Mouse (Mus musculus) lung, embryonic 15.5 days (tissue): ENCODE measurements around the gene Tenm4. TPM values are rescaled to one million over a fixed set of nuclear protein-coding genes. Genes with fewer than 3 reads are reported as not detected.

Experiments used
- ATAC-seq: fragments of 200-750 bp; cut with Nextera tagmentation; 2 replicates; pipeline ENCODE4 v1.8.0; 2017; ENCODE audit warnings: moderate number of reproducible peaks, borderline replicate concordance; ENCODE audit not compliant: low FRiP score, low TSS enrichment; ENCODE audit errors: extremely low read depth
- H3K27ac ChIP-seq: fragments of 300-500 bp; sonication (generic); 2 replicates; pipeline ENCODE4 v1.5.1; 2015; ENCODE audit warnings: moderate library complexity, mild to moderate bottlenecking, inconsistent platforms
- H3K27me3 ChIP-seq: fragments of 300-500 bp; sonication (generic); 2 replicates; pipeline ENCODE4 v1.6.1; 2015; ENCODE audit warnings: inconsistent platforms
- H3K36me3 ChIP-seq: fragments of 300-500 bp; sonication (generic); 2 replicates; pipeline ENCODE4 v1.6.1; 2015; ENCODE audit warnings: inconsistent platforms
- H3K4me1 ChIP-seq: fragments of 300-500 bp; sonication (generic); 2 replicates; pipeline ENCODE4 v1.6.1; 2015; ENCODE audit warnings: inconsistent platforms
- H3K4me2 ChIP-seq: fragments of 300-500 bp; sonication (generic); 2 replicates; pipeline ENCODE4 v1.6.1; 2015; ENCODE audit warnings: inconsistent platforms, mild to moderate bottlenecking, moderate library complexity
- H3K4me3 ChIP-seq: fragments of 300-500 bp; sonication (generic); 2 replicates; pipeline ENCODE4 v1.5.1; 2015; ENCODE audit warnings: mild to moderate bottlenecking, inconsistent platforms
- H3K9ac ChIP-seq: fragments of 300-500 bp; sonication (generic); 2 replicates; pipeline ENCODE4 v1.6.1; 2015; ENCODE audit warnings: inconsistent platforms
- H3K9me3 ChIP-seq: fragments of 300-500 bp; sonication (generic); 2 replicates; pipeline ENCODE4 v1.6.1; 2016; ENCODE audit warnings: inconsistent platforms
- WGBS: fragments of 180-500 bp; shearing (Covaris S2); methylation state at CpG from one replicate; pipeline ENCODE4 v1.1.7; 2015; 5-methylcytosine and 5-hydroxymethylcytosine counted together
- polyA plus RNA-seq: library from polyadenylated mRNA; unstranded; fragments of >200 nt; fragmentation: Nextera tagmentation; extraction: Ambion mirVana; gene quantifications from 2 replicates; pipeline ENCODE4 v1.2.1, GENCODE M21; 2015

Gene Tenm4
- polyA plus RNA-seq, 1 experiment from 2014 or later = 22.1 TPM

GRCm38 (mm10) chr7:96305382-96305935 lies 134.4 kb downstream of the Tenm4 start:
- Histone ChIP-seq H3K27me3 (no peaks in the 10 kb centered on the region), H3K36me3 (no peaks in the 10 kb centered on the region), H3K4me3 (no peak overlapping the region), H3K4me1 (peaks cover 6% of the 10 kb centered on the region; the same call in 1 of the 2 replicates), H3K4me2 (no peak overlapping the region), H3K9me3 (no peaks in the 10 kb centered on the region), H3K27ac (no peak overlapping the region), H3K9ac (no peak overlapping the region)
- 29% methylated on average over 5 of the region's 5 CpGs for WGBS
- no peak for ATAC-seq

- Histone ChIP-seq H3K4me3 (no peak overlapping the region), H3K4me1 (no peaks in the 10 kb centered on the region), H3K36me3 (no peaks in the 10 kb centered on the region), H3K9me3 (no peaks in the 10 kb centered on the region), H3K9ac (no peak overlapping the region), H3K27ac (no peak overlapping the region), H3K4me2 (no peak overlapping the region), H3K27me3 (no peaks in the 10 kb centered on the region)
- no peak for ATAC-seq
- 43% methylated on average over 6 of the region's 6 CpGs for WGBS
Measured at GRCm38 (mm10) chr7:96308106-96308505, 137.1 kb downstream of the Tenm4 start.

GRCm38 (mm10) chr7:96329343-96329742 lies 158.3 kb downstream of the Tenm4 start:
- H3K4me1 ChIP-seq = no peaks in the 10 kb centered on the region
- no peak overlapping the region for H3K4me2 ChIP-seq
- no peak for ATAC-seq
- no peaks in the 10 kb centered on the region for H3K9me3 ChIP-seq
- 78% methylated on average over 4 of the region's 4 CpGs for WGBS
- H3K9ac ChIP-seq = no peak overlapping the region
- no peak overlapping the region for H3K4me3 ChIP-seq
- no peak overlapping the region for H3K27ac ChIP-seq
- H3K27me3 ChIP-seq = no peaks in the 10 kb centered on the region
- H3K36me3 ChIP-seq = no peaks in the 10 kb centered on the region

GRCm38 (mm10) chr7:96331186-96331585 lies 160.1 kb downstream of the Tenm4 start:
- 33% methylated on average over 1 of the region's 1 CpGs for WGBS
- Histone ChIP-seq H3K4me1 (no peaks in the 10 kb centered on the region), H3K27ac (no peak overlapping the region), H3K36me3 (no peaks in the 10 kb centered on the region), H3K9me3 (no peaks in the 10 kb centered on the region), H3K9ac (no peak overlapping the region), H3K27me3 (no peaks in the 10 kb centered on the region), H3K4me2 (no peak overlapping the region), H3K4me3 (no peak overlapping the region)
- no peak for ATAC-seq

GRCm38 (mm10) chr7:96334361-96334760 lies 163.3 kb downstream of the Tenm4 start:
- Histone ChIP-seq H3K27me3 (no peaks in the 10 kb centered on the region), H3K4me1 (no peaks in the 10 kb centered on the region), H3K4me3 (no peak overlapping the region), H3K27ac (no peak overlapping the region), H3K36me3 (no peaks in the 10 kb centered on the region), H3K4me2 (no peak overlapping the region), H3K9ac (no peak overlapping the region), H3K9me3 (no peaks in the 10 kb centered on the region)
- WGBS = 31% methylated on average over 2 of the region's 2 CpGs
- no peak for ATAC-seq

- H3K4me2 ChIP-seq = no peak overlapping the region
- ATAC-seq = no peak
- no peaks in the 10 kb centered on the region for H3K4me1 ChIP-seq
- no peak overlapping the region for H3K4me3 ChIP-seq
- H3K27me3 ChIP-seq = no peaks in the 10 kb centered on the region
- no peaks in the 10 kb centered on the region for H3K36me3 ChIP-seq
- no peak overlapping the region for H3K27ac ChIP-seq
- no peak overlapping the region for H3K9ac ChIP-seq
- H3K9me3 ChIP-seq = no peaks in the 10 kb centered on the region
Measured at GRCm38 (mm10) chr7:96336376-96336775, 165.3 kb downstream of the Tenm4 start.

- Histone ChIP-seq H3K4me1 (no peaks in the 10 kb centered on the region), H3K9me3 (no peaks in the 10 kb centered on the region), H3K4me3 (no peak overlapping the region), H3K4me2 (no peak overlapping the region), H3K27me3 (no peaks in the 10 kb centered on the region), H3K36me3 (no peaks in the 10 kb centered on the region), H3K27ac (no peak overlapping the region), H3K9ac (no peak overlapping the region)
- WGBS = 41% methylated on average over 5 of the region's 5 CpGs
- no peak for ATAC-seq
Measured at GRCm38 (mm10) chr7:96340826-96341225, 169.8 kb downstream of the Tenm4 start.

GRCm38 (mm10) chr7:96341479-96341878 lies 170.4 kb downstream of the Tenm4 start:
- Histone ChIP-seq H3K4me3 (no peak overlapping the region), H3K9ac (no peak overlapping the region)

GRCm38 (mm10) chr7:96342996-96343395 lies 171.9 kb downstream of the Tenm4 start:
- no peak for ATAC-seq
- Histone ChIP-seq H3K27ac (no peak overlapping the region), H3K9ac (no peak overlapping the region), H3K4me2 (no peak overlapping the region), H3K36me3 (no peaks in the 10 kb centered on the region), H3K27me3 (no peaks in the 10 kb centered on the region), H3K4me1 (no peaks in the 10 kb centered on the region), H3K4me3 (no peak overlapping the region), H3K9me3 (no peaks in the 10 kb centered on the region)
- 69% methylated on average over 6 of the region's 6 CpGs for WGBS

More at GRCm38 (mm10) chr7:96341479-96341878, 170.4 kb downstream of the Tenm4 start:
- H3K4me1 ChIP-seq = no peaks in the 10 kb centered on the region
- H3K9me3 ChIP-seq = no peaks in the 10 kb centered on the region
- WGBS = 66% methylated on average over 2 of the region's 2 CpGs
- no peak overlapping the region for H3K4me2 ChIP-seq
- no peaks in the 10 kb centered on the region for H3K27me3 ChIP-seq
- no peak for ATAC-seq
- no peak overlapping the region for H3K27ac ChIP-seq
- H3K36me3 ChIP-seq = no peaks in the 10 kb centered on the region

- Histone ChIP-seq H3K27me3 (no peaks in the 10 kb centered on the region), H3K4me2 (no peak overlapping the region), H3K4me3 (no peak overlapping the region), H3K36me3 (no peaks in the 10 kb centered on the region), H3K9ac (no peak overlapping the region), H3K4me1 (no peaks in the 10 kb centered on the region), H3K9me3 (no peaks in the 10 kb centered on the region), H3K27ac (no peak overlapping the region)
- WGBS = 76% methylated on average over 2 of the region's 2 CpGs
- no peak for ATAC-seq
Measured at GRCm38 (mm10) chr7:96343667-96344066, 172.6 kb downstream of the Tenm4 start.

- H3K27ac ChIP-seq = no peak overlapping the region
- no peaks in the 10 kb centered on the region for H3K27me3 ChIP-seq
- no peak overlapping the region for H3K9ac ChIP-seq
- WGBS = 47% methylated on average over 8 of the region's 8 CpGs
- H3K36me3 ChIP-seq = no peaks in the 10 kb centered on the region
- ATAC-seq = no peak
- no peaks in the 10 kb centered on the region for H3K9me3 ChIP-seq
- H3K4me3 ChIP-seq = no peak overlapping the region
- H3K4me2 ChIP-seq = no peak overlapping the region
- H3K4me1 ChIP-seq = no peaks in the 10 kb centered on the region
Measured at GRCm38 (mm10) chr7:96352671-96353070, 181.6 kb downstream of the Tenm4 start.

GRCm38 (mm10) chr7:96356285-96356811 lies 185.3 kb downstream of the Tenm4 start:
- no peaks in the 10 kb centered on the region for H3K9me3 ChIP-seq
- no peak for ATAC-seq

GRCm38 (mm10) chr7:96357550-96357949 lies 186.5 kb downstream of the Tenm4 start:
- Histone ChIP-seq H3K9ac (no peak overlapping the region), H3K9me3 (no peaks in the 10 kb centered on the region), H3K4me2 (no peak overlapping the region), H3K4me3 (no peak overlapping the region), H3K4me1 (no peaks in the 10 kb centered on the region), H3K36me3 (no peaks in the 10 kb centered on the region), H3K27me3 (no peaks in the 10 kb centered on the region), H3K27ac (no peak overlapping the region; the same call in 1 of the 2 replicates)
- 17% methylated on average over 6 of the region's 6 CpGs for whole genome bisulfite sequencing
- no peak for ATAC-seq

More at GRCm38 (mm10) chr7:96356285-96356811, 185.3 kb downstream of the Tenm4 start:
- Histone ChIP-seq H3K4me3 (no peak overlapping the region), H3K4me2 (no peak overlapping the region), H3K27ac (no peak overlapping the region), H3K27me3 (no peaks in the 10 kb centered on the region), H3K36me3 (no peaks in the 10 kb centered on the region), H3K4me1 (no peaks in the 10 kb centered on the region), H3K9ac (no peak overlapping the region)
- WGBS = 48% methylated on average over 2 of the region's 3 CpGs
